Mouse (Mus musculus) heart, embryonic 12.5 days (tissue): ENCODE data around the gene Sirt7. TPM values are rescaled to one million over a fixed set of nuclear protein-coding genes. Genes with fewer than 3 reads are reported as not detected.
"Not testable (repeated sequence)": the region's sequence is repeated elsewhere in the genome, so short reads cannot be mapped to it uniquely, and the experiment has no call there.

Experiments
- ATAC-seq: fragments of 200-750 bp; cut with Nextera tagmentation; 2 replicates; pipeline ENCODE4 v1.8.0; 2017; ENCODE audit warnings: moderate TSS enrichment, moderate library complexity; ENCODE audit not compliant: insufficient number of reproducible peaks, low FRiP score
- H3K27ac ChIP-seq: fragments of 300-500 bp; sonication (generic); 2 replicates; pipeline ENCODE4 v1.5.1; 2016; ENCODE audit warnings: mild to moderate bottlenecking, moderate library complexity; ENCODE audit not compliant: poor library complexity, severe bottlenecking
- H3K27me3 ChIP-seq: fragments of 300-500 bp; sonication (generic); replicated peaks from 2 replicates; pipeline ENCODE4 v1.6.1; 2016; ENCODE audit warnings: mild to moderate bottlenecking, moderate library complexity
- H3K36me3 ChIP-seq: fragments of 300-500 bp; sonication (generic); 2 replicates; pipeline ENCODE4 v1.6.1; 2016; ENCODE audit warnings: mild to moderate bottlenecking, moderate library complexity
- H3K4me1 ChIP-seq: fragments of 300-500 bp; sonication (generic); replicated peaks from 2 replicates; pipeline ENCODE4 v1.6.1; 2016; ENCODE audit warnings: mild to moderate bottlenecking
- H3K4me2 ChIP-seq: fragments of 300-500 bp; sonication (generic); 2 replicates; pipeline ENCODE4 v1.6.1; 2016; ENCODE audit warnings: mild to moderate bottlenecking, moderate library complexity
- H3K4me3 ChIP-seq: fragments of 300-500 bp; sonication (generic); 2 replicates; pipeline ENCODE4 v1.5.1; 2016; ENCODE audit warnings: mild to moderate bottlenecking
- H3K9ac ChIP-seq: fragments of 300-500 bp; sonication (generic); 2 replicates; pipeline ENCODE4 v1.6.1; 2016; ENCODE audit warnings: mild to moderate bottlenecking, moderate library complexity
- H3K9me3 ChIP-seq: fragments of 300-500 bp; sonication (generic); replicated peaks from 2 replicates; pipeline ENCODE4 v1.6.1; 2016; ENCODE audit warnings: mild to moderate bottlenecking, moderate library complexity
- WGBS: fragments of 180-500 bp; shearing (Covaris S2); methylation state at CpG from one replicate; pipeline ENCODE4 v1.1.7; 2016; 5-methylcytosine and 5-hydroxymethylcytosine counted together
- polyA plus RNA-seq: library from polyadenylated mRNA; unstranded; fragments of >200 nt; fragmentation: Nextera tagmentation; extraction: Ambion mirVana; gene quantifications from 2 replicates; pipeline ENCODE4 v1.2.1, GENCODE M21; 2016

Gene Sirt7
- polyA plus RNA-seq, 1 experiment from 2014 or later: 20.4 TPM

DNA sequence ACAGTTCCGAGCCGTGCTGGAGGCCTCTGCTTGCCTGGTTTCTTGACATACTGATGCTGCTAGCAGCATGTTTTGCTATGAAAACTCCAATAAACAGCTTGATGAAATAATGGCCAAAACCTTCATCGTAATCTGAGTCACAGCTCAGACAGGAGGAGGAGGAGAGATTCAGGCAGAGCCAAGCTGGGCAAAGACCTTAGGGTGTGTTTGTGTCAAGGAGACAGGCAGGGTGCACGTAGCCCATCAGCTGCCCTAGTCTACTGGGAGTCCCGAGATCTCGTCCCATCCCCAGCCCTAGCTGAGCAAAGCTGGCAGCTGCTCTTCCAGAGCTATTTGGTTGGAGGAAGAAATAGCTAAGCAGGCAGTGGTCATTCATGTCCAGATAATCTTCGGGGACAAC lies 19.4 kb downstream of the Sirt7 start:
- no peak for ATAC-seq
- 82% methylated on average over 7 of the region's 7 CpGs for WGBS
- H3K27ac ChIP-seq: no peak overlapping the region
- H3K36me3 ChIP-seq: peaks cover 68% of the 10 kb centered on the region
- peaks cover 33% of the 10 kb centered on the region for H3K4me1 ChIP-seq
- H3K4me3 ChIP-seq: no peak overlapping the region
- H3K4me2 ChIP-seq: no peak overlapping the region
- no peak overlapping the region for H3K9ac ChIP-seq
- H3K27me3 ChIP-seq: no peaks in the 10 kb centered on the region; the same call in 1 of the 2 replicates
- H3K9me3 ChIP-seq: no peaks in the 10 kb centered on the region

DNA sequence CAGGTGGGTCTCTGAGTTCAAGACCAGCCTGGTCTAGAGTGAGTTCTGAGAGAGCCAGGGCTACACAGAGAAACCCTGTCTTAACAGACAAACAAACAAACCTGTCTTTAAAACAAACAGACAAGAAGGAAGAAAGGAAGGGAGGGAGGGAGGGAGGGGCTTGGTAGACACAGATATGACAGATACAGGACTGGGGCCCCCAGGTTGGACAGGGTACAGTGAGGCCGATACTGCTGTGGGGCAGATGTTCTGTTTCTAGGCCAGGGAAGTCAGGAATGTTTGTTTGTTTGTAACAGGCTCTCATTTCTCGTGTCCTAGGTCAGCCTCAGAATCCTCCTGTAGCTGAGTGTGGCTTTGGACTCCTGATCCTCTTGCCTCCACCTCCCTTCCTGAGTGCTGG lies 21.5 kb downstream of the Sirt7 start:
- Histone ChIP-seq H3K4me2 (no peak overlapping the region), H3K27ac (no peak overlapping the region), H3K27me3 (no peaks in the 10 kb centered on the region), H3K4me3 (no peak overlapping the region), H3K36me3 (peaks cover 62% of the 10 kb centered on the region), H3K9ac (no peak overlapping the region), H3K9me3 (no peaks in the 10 kb centered on the region), H3K4me1 (peaks cover 27% of the 10 kb centered on the region)
- 80% methylated on average over 2 of the region's 2 CpGs for WGBS
- no peak for ATAC-seq

DNA sequence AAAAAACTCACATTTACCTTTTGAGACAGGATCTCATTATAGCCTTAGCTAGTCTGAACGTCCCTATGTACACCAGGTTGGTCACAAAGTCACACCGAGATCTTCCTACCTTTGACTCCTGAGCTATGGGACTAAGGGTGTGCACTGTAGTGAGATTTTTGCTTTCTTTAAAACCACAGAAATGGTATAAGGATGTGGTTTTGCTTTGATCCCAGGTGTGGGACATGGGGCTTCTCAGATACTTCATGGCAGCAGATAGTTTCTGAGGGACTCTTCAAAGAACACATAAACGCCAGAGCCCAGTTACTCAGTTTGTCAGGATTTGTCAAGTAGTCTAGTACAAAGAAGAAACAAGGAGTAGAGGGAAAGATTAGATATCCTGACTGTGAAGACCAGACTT lies 24.3 kb downstream of the Sirt7 start:
- Histone ChIP-seq H3K4me1 (peaks cover 23% of the 10 kb centered on the region), H3K27ac (no peak overlapping the region), H3K4me3 (no peak overlapping the region), H3K36me3 (peaks cover 65% of the 10 kb centered on the region), H3K27me3 (no peaks in the 10 kb centered on the region), H3K9me3 (no peaks in the 10 kb centered on the region), H3K9ac (no peak overlapping the region), H3K4me2 (no peak overlapping the region)
- no peak for ATAC-seq
- WGBS: 90% methylated on average over 3 of the region's 3 CpGs

DNA sequence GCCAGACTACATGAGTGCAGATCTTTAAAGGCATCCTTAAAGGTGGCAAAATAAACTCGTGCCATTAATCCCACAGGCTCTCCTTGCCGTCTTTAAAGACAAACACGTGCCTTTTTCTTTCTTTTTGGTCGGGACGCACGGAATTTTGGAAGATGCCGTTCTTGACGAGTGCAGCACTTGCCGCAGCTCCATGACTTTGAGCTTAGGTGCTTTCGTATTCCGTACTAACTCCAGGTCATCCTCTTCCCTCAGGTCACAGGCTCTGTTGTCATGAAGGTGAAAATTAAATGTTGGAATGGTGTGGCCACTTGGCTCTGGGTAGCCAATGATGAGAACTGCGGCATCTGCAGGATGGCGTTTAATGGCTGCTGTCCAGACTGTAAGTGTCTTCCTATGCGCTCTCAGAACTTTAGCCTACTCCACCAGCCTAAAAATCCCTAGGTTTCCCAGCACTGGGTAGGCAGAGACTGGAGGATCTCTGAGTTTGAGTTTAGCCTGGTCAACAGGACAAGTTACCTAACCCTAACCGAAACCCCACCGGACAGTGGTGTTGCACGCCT lies 26.0 kb downstream of the Sirt7 start:
- peak overlapping the region; percentile 100 for H3K4me2 ChIP-seq
- H3K36me3 ChIP-seq: peaks cover 64% of the 10 kb centered on the region
- H3K9me3 ChIP-seq: no peaks in the 10 kb centered on the region
- peaks cover 24% of the 10 kb centered on the region for H3K4me1 ChIP-seq
- no peaks in the 10 kb centered on the region for H3K27me3 ChIP-seq
- H3K27ac ChIP-seq: peak overlapping the region; percentile 69
- 45% methylated on average over 17 of the region's 17 CpGs for WGBS
- peak overlapping the region; percentile 100 for H3K9ac ChIP-seq
- no peak for ATAC-seq
- H3K4me3 ChIP-seq: peak overlapping the region; percentile 100

DNA sequence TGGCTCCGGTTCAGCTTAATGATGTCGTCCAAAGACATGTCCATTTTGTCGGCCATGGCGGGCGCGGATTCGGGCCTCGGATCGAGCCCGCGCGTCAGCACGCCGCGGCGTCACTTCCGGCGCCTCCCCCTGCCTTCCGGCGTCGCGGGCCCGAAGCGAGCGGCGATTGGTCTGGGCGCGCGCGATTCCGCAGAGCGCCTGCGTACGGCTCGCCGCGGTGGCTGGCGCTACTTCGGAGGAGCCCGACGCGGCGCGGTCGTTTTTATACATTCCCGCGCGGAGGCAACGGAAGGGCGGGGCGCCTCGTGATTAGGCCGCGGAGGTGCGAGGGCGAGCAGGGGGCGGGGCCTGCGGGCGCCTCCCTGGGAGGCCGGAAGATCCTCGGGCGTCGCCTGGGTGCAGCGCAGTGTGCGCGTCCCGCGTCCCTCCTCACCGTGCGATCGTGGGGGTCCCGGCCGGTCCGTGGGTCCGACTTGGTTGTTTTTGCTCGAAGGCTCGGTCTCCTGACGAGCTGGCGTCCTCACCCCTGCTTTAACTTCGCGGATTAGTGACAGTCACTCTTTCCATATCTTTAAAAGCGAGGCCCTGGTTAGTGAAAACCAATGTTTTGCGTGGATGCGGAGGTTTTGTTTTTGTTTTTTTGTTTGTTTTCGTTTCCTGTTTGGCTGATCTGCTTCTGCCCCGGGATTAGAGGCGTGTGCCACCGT lies 26.6 kb downstream of the Sirt7 start, which contains the start of the genes Alyref and Anapc11:
TSS of gene Alyref (minus strand) at position 83 of the 707 bp plus-strand sequence.
TSS of gene Anapc11 (plus strand) at position 139 of the 707 bp plus-strand sequence.
- peak; percentile 98 for ATAC-seq
- Histone ChIP-seq H3K27me3 (no peaks in the 10 kb centered on the region), H3K36me3 (peaks cover 64% of the 10 kb centered on the region), H3K9ac (peak within 1 kb of the TSS; percentile 100), H3K4me1 (peaks cover 24% of the 10 kb centered on the region), H3K4me3 (peak within 1 kb of the TSS; percentile 100), H3K4me2 (peak within 1 kb of the TSS; percentile 100), H3K9me3 (no peaks in the 10 kb centered on the region), H3K27ac (peak within 1 kb of the TSS; percentile 91)
- WGBS: under 1% methylated on average over 88 of the region's 88 CpGs

DNA sequence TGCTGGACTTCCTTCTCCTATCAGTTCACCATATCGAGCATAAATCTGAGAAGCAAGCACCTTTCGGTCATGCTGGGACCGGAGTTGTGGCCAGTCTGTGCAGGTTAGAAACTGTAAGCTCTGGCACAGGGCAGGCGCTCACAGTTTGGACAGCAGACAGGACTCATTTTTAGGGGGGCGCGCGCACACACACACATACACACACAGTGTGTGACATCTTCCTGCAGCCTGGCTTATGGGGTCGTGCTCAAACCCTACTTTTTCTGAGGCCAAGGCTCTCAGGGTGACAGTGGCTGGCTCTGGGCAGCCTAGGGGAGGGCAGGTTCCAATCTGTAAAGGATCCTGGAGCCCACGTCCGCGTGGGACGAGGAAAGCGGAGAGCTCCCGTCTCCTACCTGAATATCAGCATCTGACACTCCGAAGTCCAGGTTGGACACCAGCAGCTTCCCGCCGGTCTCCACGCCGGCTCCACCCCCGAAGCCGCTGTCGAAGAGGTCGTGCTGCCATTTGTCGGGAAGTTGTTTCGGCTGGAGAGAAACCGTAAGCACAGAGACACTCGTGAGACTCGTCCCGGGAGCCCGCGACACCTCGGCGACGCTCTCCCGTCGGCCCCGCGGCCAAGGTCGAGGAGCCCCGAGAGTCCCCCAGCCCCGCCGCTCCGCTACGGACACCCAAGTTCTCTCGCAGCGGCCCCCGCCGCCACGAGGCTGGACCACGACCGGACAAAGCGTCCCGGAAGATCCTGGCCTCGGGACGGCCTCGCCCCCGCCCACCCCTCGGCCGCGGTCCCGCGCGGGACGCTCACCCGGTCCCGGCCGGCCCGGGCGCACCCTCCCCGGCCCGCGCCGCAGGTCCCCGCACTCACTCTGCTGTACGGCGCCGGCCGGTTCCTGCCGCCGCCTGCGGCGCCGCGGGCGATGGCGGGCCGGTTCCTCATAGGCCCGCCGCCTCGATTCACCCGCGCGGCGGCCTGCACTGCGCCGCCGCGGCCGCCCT lies 27.5 kb downstream of the Sirt7 start:
- Histone ChIP-seq H3K9me3 (no peaks in the 10 kb centered on the region), H3K4me3 (peak overlapping the region; percentile 100), H3K4me1 (peaks cover 24% of the 10 kb centered on the region), H3K27ac (peak overlapping the region; percentile 91), H3K27me3 (no peaks in the 10 kb centered on the region), H3K4me2 (peak overlapping the region; percentile 100), H3K9ac (peak overlapping the region; percentile 100), H3K36me3 (peaks cover 62% of the 10 kb centered on the region)
- peak; percentile 49 for ATAC-seq
- 5% methylated on average over 99 of the region's 99 CpGs for WGBS

DNA sequence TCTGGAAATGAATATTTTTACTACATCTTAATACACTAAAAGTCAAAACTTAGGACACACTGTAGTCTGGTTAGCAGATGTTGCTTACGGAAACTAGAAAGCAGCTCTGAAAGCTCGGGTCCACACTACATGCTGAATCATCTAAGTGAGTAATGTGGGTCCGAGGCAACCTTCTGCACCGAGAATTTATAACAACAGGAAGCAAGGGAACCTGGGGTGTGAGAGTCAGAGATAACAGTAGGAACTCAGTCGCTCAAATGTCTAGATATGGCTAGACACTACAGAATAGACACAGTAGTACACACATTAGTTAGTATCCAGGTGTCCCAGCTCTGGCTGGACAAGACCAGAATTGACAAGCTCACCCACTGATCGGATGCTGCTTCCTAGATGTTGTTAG lies 36.5 kb downstream of the Sirt7 start:
- Histone ChIP-seq H3K4me2 (no peak overlapping the region), H3K4me1 (no peaks in the 10 kb centered on the region), H3K9ac (no peak overlapping the region), H3K27ac (no peak overlapping the region), H3K36me3 (peaks cover 92% of the 10 kb centered on the region), H3K27me3 (no peaks in the 10 kb centered on the region), H3K9me3 (no peaks in the 10 kb centered on the region; the same call in 1 of the 2 replicates), H3K4me3 (no peak overlapping the region)
- 78% methylated on average over 6 of the region's 6 CpGs for WGBS
- ATAC-seq: no peak

DNA sequence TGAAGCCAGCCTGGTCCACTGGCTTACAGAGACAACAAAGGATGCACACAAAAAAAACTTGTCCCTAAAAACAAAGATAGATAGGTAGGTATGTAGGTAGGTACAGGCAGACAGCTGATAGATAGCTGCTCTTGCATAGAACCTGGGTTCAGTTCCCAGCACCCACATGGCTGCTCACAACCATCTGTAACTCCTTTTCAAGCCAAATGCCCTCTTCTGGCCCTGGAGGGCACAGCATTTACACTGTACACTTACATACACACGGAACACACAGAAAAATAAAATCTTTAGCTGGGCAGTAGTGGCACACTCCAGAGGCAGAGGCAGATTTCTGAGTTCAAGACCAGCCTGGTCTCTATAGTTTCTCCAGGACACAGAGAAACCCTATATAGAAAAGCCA lies 41.1 kb downstream of the Sirt7 start:
- H3K4me2 ChIP-seq: no peak overlapping the region
- ATAC-seq: no peak
- H3K9me3 ChIP-seq: no peaks in the 10 kb centered on the region; the same call in 1 of the 2 replicates
- H3K27me3 ChIP-seq: no peaks in the 10 kb centered on the region
- peaks cover 24% of the 10 kb centered on the region for H3K4me1 ChIP-seq
- 92% methylated on average over 1 of the region's 1 CpGs for whole genome bisulfite sequencing
- no peak overlapping the region for H3K4me3 ChIP-seq
- no peak overlapping the region for H3K9ac ChIP-seq
- peaks cover 64% of the 10 kb centered on the region for H3K36me3 ChIP-seq
- H3K27ac ChIP-seq: no peak overlapping the region

DNA sequence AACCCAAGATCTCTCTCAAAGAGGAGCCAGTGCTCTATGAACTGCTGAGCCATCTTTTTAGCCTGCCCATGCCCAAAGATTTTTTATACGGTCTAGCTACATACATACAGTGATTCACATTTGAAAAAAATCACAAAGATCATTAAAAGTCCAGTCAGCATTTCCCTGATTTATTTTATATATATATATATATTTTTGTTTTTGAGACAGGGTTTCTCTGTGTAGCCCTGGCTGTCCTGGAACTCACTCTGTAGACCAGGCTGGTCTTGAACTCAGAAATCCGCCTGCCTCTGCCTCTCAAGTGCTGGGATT lies 42.1 kb downstream of the Sirt7 start:
- 80% methylated on average over 2 of the region's 2 CpGs for WGBS

DNA sequence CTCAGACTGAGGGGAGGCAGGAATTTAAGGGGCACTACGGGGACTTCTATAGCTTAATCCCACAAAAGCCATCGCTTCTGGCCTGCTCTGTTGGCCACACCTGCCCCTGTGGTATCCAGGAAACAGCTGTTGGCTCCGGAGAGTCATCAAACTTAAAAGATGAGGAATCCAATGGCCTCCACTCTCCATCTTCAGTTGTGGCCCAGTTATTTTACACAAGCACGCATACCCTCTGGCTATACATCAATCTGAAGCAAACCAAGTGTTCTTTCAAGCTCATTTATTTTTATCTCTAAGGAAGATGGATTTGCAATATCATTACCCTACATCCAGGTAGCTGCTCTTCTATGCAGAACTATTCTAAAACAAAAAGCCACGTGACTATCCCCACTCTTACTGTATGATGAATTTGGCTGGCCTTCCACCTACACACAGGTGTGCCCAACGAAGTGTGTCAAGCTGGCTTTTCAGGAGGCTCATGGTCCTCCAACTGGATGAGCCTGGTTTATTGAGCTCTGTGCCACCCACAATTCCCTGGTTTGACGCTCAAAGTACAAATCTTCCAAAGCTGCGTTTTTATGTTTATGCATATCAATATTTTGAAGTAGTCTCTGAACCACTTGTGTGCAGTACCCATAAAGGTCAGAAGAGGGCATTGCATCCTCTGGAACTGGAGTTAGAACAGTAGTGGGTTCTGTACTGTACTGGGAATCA lies 42.6 kb downstream of the Sirt7 start:
- Histone ChIP-seq H3K27ac (peak overlapping the region; percentile 93; the same call in 1 of the 2 replicates), H3K9me3 (no peaks in the 10 kb centered on the region; the same call in 1 of the 2 replicates), H3K36me3 (peaks cover 66% of the 10 kb centered on the region), H3K4me3 (peak overlapping the region; percentile 92), H3K9ac (peak overlapping the region; percentile 98; the same call in 1 of the 2 replicates), H3K4me1 (peaks cover 30% of the 10 kb centered on the region), H3K27me3 (no peaks in the 10 kb centered on the region), H3K4me2 (peak overlapping the region; percentile 91)
- WGBS: 72% methylated on average over 8 of the region's 8 CpGs
- no peak for ATAC-seq

More for the DNA sequence above, 42.1 kb downstream of the Sirt7 start:
- not testable (repeated sequence) for H3K27ac ChIP-seq, H3K4me2 ChIP-seq, H3K27me3 ChIP-seq, H3K9me3 ChIP-seq, ATAC-seq, H3K9ac ChIP-seq, H3K4me3 ChIP-seq
- Histone ChIP-seq H3K4me1 (peaks cover 30% of the 10 kb centered on the region), H3K36me3 (peaks cover 66% of the 10 kb centered on the region)
